Mouse (Mus musculus): ENCODE results near the gene Tmem18.

Tmem18 gene

DNA sequence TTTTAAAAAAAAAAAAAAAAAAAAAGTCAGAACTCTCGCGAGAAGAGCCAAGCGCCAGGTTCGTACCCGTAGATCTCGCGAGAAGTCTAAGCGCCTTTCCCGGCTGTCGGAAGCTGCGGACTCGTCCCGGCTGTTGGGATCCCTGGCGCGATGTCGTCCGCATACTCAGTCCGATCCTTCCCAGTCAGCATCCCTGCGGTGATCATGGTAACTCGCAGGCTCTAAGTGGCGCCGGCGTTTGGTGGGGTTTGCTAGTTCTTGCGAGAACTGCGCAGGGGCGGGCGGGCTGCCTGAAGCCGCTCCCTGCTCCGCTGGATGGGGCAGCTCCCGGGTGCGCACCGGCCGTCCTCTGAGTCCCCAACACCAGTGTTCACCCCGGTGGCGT is at the start of gene Tmem18:
Tmem18 (plus strand) TSS at position 71 of the 385 bp plus-strand sequence.
- peak; percentile 76 to 79 for DNase-seq

DNA sequence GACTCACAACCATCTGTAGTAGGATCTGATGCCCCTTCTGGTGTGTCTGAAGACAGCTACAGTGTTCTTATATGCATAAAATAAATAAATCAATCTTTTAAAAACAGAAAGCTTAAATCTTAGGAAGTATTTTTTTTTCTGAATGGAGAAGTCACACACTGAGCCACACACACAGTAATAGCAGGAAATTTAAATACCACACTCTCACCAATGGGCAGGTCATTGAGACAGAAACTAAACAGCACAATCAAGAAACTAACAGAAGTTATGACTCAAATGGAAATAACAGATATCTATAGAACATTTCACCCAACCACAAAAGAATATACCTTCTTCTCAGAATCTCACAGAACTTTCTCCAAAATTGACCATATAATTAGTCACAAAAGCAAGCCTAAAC is 26.9 kb upstream of the Tmem18 start:
- DNase-seq = no peak

DNA sequence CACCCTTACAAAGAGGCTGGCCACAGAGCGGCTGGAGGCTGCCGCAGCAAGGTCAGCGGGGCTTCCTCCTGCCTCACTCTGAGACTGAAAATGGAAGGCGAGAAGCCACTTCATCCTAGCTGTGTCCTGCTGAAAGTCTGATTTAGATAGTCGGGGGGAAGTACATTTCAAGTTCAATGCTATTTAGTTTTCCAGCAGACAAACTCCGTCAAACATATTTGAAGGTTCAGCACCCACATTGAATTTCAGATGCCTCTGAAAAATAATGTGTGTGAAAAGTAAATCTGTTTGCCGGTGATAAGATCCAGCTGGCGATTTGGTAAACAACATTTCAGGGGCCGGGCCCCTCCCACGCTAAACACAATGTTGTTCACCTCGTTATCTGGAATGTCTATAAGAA is 22.8 kb upstream of the Tmem18 start:
- DNase-seq = no peak

DNA sequence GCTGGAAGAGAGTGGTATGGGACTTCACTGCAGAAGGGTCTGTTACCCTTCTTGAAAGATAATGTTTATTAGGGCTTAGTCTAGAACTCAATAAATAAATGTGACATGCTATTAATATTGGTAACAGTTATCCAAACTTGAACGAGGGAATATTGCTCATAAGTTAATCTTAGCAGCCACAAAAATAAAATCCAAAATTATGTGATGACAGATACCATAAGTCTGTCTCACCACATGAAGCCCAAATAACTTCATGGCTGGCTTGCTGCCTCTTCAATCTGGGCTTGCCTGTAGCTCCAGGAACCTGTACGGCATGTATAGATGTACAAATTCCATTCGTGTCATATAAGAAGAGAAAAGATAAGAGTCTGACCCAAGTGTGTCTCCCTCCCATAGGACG is 12.2 kb upstream of the Tmem18 start:
- DNase-seq = no peak

DNA sequence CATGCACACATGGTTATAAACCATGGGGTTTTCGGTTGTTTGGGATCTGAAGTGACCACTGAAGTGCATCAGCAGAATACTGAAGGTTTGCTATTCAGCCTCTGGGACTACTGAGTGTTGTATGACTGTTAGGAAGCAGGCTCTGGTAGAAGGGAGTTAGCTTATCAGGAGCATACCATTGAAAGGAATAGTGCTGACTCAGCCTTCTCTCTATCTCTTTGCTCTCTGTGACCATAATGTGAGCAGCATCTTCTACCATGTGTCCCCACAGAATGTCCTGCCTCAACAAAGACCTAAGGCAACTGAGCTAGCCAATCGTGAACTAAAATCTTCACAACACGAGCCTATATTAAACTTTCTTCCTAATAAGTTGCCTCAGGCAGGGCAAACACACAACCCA is 8.3 kb upstream of the Tmem18 start:
- no peak for DNase-seq

DNA sequence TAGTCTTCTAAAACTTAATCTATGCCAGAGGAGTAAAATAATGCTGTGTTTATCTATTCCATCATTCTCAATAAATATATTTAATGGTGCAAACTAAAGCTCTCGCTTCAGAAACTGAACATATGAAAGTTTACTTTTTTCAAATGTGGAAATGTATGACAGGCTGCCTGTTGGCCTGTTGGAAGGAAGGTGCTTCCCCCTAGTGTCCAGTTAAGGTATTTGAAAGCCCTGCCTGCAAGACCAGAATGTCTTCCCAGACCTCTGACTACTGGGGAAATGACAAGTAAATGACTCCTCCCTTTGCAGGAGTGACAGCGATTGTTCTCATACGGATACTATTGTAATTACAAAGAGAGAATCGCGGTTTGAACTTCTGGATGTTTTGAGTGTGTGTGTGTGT is 6.2 kb upstream of the Tmem18 start:
- DNase-seq = peak; percentile 56 to 70

DNA sequence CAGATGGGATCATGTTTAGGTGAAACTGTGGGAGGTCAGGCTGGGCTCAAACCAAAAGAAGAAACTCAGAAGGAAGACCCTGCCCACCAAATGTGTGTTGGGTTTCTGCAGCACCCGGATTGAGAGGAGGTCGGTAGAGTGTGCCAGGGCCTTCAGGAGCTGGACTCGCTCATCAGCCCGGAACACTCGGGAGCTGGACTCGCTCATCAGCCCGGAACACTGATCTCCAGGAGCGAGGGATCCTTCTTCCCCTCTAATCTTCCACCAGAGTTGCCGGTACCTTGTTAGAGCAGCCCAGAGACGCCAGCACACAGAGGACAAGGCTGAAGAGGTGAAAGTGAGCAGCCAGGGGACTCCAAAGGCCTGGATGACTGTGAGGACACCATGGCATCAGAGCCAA is 2.9 kb upstream of the Tmem18 start:
- DNase-seq = peak in 1 of 2 experiments; percentile 26

DNA sequence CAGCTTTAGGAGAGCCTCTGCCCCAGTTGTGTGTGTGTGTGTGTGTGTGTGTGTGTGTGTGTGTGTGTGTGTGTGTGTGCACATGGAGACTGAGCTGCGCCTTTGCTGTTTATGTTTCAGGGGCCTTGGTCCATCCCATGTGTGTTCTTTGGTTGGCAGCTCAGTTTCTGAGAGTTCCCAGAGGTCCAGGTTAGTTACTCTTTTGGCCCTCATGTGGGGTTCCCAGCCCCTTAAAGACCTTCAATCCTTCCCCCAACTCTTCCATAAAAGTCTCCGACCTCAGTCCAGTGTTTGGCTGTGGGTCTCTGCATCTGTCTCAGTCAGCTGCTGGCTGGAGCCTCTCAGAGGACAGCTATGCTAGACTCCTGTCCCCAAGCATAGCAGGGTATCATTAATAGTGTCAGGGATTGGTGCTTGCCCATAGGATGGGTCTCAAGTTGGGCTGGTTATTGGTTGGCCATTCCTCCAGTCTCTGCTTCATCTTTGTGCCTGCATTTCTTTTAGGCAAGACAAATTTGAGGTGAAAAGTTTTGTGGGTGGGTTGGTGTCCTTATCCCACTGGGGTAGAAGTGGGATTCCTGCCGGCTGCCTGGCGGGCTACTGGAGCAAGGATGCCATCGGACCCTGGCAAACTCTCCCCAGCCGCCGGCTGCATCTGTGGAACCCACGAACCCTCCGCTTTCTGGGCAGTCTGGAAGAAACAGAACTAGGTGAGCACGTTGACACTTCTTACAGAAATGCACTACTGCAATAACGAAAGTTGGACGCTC is 455 bp upstream of the Tmem18 start:
- no peak for DNase-seq

DNA sequence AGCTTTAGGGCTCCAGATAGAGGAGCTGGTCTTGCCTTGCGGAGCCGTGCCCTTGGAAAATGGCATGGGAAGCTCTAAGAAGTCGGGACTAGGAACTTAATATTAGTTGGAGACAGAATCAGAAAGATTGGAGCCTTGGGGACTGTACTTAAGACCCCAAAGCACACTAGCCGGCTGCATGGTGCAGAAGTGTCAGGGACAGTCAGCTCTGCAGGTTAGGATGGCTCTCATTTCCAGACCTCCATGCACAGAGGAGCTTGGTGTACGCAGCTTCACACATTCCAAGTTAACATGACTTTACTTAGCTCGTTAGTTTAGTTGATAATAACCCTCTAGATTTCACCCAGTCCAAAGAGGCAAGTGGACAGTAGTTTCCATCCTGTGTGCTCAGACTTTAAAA is 637 bp downstream of the Tmem18 start:
- no peak for DNase-seq

DNA sequence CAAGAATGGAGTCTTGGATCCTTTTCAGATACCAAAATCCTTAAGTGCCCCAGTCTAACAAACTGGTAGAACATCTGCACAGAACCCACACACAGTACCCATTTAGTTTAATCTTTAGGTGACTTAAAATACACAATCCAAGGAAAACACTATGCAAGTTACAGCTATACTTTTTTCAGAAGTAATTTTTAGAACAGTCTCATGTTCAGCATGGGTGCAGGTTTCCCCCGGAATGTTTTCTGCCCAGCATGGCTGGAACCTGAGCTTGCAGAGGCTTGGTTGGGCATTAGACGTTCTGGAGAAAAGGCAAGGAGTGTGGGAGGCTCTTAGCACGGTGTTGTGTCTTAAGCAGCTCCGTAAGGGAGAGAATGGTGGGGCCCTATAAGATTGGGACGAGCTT is 7.6 kb downstream of the Tmem18 start:
- no peak for DNase-seq

DNA sequence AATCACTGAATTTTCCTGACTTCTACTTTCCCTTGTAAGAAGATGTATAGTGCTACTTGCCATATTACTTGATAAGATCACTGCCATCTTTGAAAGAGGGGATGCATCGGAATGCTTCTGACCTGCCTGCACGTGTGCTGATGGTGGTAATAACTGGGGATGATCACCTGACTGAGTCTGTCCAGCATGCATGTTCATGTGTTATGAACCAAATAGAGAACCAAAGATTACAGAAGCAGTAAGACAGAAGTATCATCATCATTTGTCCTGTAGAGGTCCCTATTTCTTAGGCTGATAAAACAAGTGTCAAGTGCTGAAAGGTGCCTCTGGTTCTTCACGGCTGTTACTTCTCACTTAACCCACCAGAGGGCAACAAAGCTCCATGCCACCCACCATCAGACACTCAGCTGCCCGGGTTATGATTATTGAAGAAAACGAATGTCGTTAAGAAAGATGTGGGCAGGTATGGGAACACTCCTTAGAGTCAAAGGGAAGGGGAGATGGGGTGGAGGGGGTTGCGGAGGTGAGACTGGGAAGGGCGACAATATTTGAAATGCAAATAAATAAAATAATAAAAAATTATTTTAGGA is 12.7 kb downstream of the Tmem18 start:
- peak; percentile 36 to 38 for DNase-seq

DNA sequence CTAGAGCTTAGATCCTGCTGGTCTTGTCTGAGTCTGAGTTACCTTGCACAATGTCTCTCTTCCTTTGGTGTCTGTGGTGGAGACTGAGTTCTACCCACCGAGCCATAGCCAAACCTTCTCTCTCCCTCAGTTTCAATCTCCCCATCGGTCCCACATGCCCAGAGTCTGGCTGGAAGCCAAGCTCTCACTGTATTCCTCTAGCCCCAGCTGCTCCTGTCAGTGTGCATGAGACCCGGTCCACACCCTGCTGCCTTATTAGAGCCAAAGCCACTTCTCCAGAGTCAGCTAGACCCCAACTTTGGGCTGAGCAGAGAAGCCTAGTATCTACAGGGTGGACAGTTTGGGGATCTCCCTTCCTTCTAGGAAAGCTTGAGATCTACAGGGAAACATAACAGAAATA is 14.7 kb downstream of the Tmem18 start:
- no peak for DNase-seq

DNA sequence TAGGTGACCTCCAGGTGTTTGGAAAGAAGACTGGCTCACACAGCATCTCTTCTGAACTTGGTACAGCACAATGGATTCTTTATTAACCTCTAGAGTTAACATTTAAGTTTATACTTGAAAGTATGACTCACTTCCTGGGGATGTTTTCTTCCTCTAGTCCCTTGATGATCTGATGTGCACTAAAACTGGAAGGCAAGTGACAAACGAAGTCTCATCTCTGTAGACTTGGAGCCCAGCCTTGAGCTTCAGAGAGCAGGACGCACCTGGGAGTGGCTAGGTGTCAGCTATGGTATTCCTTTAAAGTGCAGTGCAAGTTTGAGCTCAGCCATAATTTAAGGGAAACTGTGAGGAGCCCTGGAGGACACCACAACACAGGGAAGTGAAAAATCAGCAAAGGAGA is 15.2 kb downstream of the Tmem18 start:
- DNase-seq = no peak

DNA sequence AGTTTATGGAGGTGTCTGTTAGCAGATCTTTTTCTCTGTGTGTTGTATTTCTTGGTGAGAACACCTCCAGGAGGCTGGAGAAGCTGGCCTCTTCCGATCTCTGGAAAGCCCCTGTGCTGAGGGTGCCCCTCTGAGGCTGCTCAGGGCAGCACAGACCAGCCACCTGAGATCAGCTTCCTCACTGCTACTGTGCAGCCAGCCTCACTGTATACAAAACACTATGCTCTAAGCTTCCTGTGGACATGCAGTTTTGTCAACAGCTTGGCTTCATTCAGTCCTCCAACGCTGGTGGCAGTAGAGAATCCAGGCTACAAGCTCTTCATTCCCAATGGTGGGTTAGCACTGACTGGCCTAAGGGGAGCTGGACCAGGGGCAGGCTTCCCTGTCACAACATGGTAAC is 15.8 kb downstream of the Tmem18 start:
- DNase-seq = no peak

DNA sequence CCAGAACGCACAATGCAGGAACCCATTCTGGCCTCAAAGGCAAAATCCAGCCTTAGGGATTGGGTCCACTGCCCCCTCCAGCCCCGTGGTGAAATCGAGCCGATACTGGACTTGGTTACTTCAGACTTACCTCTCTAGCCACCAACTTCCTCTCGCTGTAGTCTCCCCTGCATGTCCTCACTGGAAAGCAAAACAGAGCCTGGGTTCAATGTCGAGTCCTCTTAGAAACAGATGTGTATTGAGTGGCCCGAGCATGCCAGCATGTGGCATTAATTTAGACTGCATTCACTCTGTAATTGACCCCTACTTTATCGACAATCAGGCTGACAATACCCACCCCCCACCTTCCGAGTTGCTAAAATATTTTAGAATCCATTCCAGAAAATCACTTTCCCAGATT is 19.8 kb downstream of the Tmem18 start:
- no peak for DNase-seq

DNA sequence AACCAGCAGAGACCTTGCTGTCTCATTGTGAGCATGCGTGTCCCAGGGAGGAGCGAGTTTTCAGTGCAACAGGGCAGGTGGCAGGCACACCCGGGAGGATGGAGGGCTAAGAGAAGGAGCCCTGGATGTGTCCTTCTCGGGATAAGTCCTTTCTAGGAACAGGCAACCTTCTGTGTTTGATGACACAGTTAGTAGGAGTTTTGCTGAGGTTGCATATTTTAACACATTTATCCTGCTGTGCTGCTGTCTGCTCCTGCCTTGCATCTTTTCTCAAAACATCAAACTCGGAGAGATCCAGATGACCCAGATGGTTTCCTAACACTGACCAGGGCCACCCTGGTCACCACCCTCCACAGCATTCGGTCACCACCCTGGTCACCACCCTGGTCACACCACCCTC is 20.6 kb downstream of the Tmem18 start:
- no peak for DNase-seq

DNA sequence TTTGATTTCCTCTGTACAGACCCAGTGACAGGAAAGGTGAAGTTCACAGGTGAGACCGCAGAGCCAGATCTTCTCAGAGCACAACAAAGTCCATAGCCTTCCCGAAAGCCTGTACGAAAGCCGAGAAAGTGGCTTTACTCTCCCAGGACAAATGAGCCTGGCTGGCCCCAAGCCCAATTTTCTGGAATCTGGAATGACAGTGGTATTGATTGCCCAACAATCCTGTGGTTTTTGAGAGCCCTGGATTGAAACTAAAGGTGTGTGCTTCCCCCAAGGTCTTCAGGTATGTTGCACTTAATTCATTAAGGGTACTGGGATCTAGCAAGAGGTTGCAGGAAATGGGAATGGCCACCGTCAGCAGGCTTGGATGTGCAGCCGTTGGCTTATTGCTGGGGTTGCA is 21.7 kb downstream of the Tmem18 start:
- DNase-seq = no peak

DNA sequence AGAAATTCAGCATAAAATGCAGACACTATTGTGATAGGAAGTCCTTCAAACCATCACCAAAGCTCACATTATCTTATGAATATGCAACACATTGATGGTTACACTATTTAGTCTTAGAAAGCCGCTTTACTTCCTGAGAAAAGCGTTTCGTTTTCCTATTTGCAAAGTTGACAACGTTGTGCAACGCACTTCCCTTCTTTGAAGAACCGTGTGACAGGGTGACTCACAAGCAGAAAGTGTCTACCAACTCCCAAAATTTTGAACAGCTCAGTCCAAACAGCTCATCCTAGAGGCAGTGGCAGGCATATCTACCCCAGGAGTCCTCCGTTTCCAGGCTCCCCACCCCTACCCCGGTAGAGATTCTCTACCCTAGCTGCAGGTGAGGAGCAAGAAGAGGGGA is 22.5 kb downstream of the Tmem18 start:
- no peak for DNase-seq

DNA sequence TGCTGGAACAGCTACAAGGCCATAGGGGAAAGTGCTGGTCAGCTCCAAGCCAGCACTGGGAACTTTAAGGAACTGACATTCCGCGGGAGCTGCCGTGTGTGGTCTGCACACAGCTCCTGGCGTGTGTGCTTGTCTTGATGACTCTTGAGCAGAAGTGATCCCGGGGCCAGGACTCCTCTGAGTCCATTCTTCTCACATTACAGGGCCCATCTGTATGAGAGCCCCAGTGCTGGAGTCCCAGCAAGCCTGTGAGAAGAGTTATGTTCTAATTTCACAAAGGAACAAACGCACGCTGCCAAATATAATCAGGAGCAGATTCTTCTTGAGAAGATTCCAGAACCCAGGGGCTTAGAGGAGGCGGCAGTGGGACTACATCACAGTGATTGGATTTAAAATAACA is 34.2 kb downstream of the Tmem18 start:
- no peak for DNase-seq

DNA sequence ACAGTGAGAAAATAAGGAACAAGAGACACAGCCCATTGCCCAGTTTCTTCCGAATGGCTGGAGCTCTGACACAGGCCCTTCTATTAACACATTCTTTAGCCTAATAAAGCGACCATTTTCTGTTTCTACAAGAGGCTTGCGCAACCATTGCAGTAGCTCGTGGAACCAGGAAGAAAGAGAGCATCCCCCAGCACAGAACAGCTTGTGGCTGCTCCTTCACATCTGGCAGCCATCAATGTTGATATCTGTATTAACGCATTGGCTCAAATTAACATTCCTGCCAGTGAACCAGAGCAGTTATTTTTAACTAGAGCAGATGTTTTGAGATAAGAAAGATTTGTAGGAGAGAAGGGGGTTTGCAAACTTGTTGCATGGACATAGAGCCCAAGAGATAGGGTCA is 44.2 kb downstream of the Tmem18 start:
- peak; percentile 2 to 24 for DNase-seq

DNA sequence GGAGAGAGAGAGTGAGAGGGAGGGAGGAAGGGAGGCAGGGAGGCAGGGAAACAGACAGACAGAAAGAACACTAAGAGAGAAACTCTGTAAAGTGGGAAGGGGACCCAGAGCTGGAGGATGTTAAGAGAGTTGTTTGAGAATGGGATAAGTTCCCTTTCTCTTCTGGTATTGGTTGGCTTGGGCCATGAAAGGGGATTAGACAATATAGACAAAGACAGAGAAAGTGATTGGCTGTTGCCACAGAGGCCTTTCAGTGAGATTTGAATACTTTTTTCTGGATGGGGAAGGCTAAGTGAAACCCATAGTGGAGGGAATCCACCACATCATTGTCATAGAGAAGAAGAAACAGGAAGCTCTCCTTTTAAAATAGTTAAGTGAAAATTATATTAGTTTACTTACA is 50.3 kb downstream of the Tmem18 start:
- no peak for DNase-seq

Measured in kidney, adult 8-10 months (tissue).